Mouse (Mus musculus): Measurements from ENCODE around the gene BC035947. TPM values are rescaled to one million over a fixed set of nuclear protein-coding genes. Genes with fewer than 3 reads are reported as not detected.

Gene BC035947
- polyA plus RNA-seq, 1 experiment from 2014 or later = 0.24 TPM

Other genes with a start within 250 kb of the BC035947 start
- 16.4 and 28.1 TPM in 2 replicates for gene Sgpp2, start 201.8 kb downstream of the BC035947 start, polyA plus RNA-seq (2014; fragmentation: Nextera tagmentation; extraction: Ambion mirVana)
- 135 and 148 TPM in 2 replicates for gene Farsb, start 23.3 kb downstream of the BC035947 start, polyA plus RNA-seq (2014; fragmentation: Nextera tagmentation; extraction: Ambion mirVana)
- 0.60 TPM in 1 of 2 replicates, not detected in the other for gene Mogat1, start 1.2 kb downstream of the BC035947 start, polyA plus RNA-seq (2014; fragmentation: Nextera tagmentation; extraction: Ambion mirVana)
- 45.8 and 97.7 TPM in 2 replicates for gene Acsl3, start 145.7 kb upstream of the BC035947 start, polyA plus RNA-seq (2014; fragmentation: Nextera tagmentation; extraction: Ambion mirVana)
- 3.0 and 7.6 TPM in 2 replicates for gene Utp14b, start 145.9 kb upstream of the BC035947 start, polyA plus RNA-seq (2014; fragmentation: Nextera tagmentation; extraction: Ambion mirVana)

All from kidney, embryonic 14.5 days (tissue).